Mouse (Mus musculus): ENCODE measurements around the gene Inpp5a. TPM values are rescaled to one million over a fixed set of nuclear protein-coding genes. Genes with fewer than 3 reads are reported as not detected.

Inpp5a gene
- polyA plus RNA-seq, 1 experiment from 2014 or later: 28.8 TPM

Other genes starting within 250 kb of the Inpp5a start
- 3.3 and 4.3 TPM in 2 replicates for gene Lrrc27, start 176.1 kb upstream of the Inpp5a start, polyA plus RNA-seq (2015; fragmentation: Nextera tagmentation; extraction: Ambion mirVana)
- gene Stk32c, start 175.8 kb upstream of the Inpp5a start, polyA plus RNA-seq (2015; fragmentation: Nextera tagmentation; extraction: Ambion mirVana): 0.18 TPM in 1 of 2 replicates, not detected in the other
- gene Pwwp2b, start 140.6 kb upstream of the Inpp5a start, polyA plus RNA-seq (2015; fragmentation: Nextera tagmentation; extraction: Ambion mirVana): 14.8 and 16.8 TPM in 2 replicates
- gene Nkx6-2, start 193.7 kb downstream of the Inpp5a start, polyA plus RNA-seq (2015; fragmentation: Nextera tagmentation; extraction: Ambion mirVana): 0.15 TPM in 1 of 2 replicates, not detected in the other